Mouse (Mus musculus) cortical plate, adult 2 months (tissue): Measurements from ENCODE around the gene Rfx1. TPM values are rescaled to one million over a fixed set of nuclear protein-coding genes. Genes with fewer than 3 reads are reported as not detected.

Experiments used
- H3K27ac ChIP-seq: fragments of 200-500 bp; 2 replicates; pipeline ENCODE4 v1.5.1; 2012; ENCODE audit warnings: low read length, control low read depth, inconsistent platforms; ENCODE audit not compliant: insufficient read depth
- H3K4me1 ChIP-seq: fragments of 200-500 bp; 2 replicates; pipeline ENCODE4 v1.6.1; 2011; ENCODE audit warnings: low read length; ENCODE audit not compliant: control insufficient read depth, insufficient read depth
- H3K4me3 ChIP-seq: fragments of 200-500 bp; 2 replicates; pipeline ENCODE4 v1.5.1; 2011; ENCODE audit warnings: mild to moderate bottlenecking, low read length, control low read depth; ENCODE audit not compliant: insufficient read depth
- CTCF ChIP-seq: fragments of 200-500 bp; IDR thresholded peaks from 2 replicates; pipeline ENCODE4 v1.5.1; 2011; ENCODE audit warnings: mild to moderate bottlenecking, control low read depth, low read length; ENCODE audit not compliant: insufficient read depth; ENCODE audit errors: extremely low read depth
- POLR2A ChIP-seq: fragments of 200-500 bp; IDR thresholded peaks from 2 replicates; pipeline ENCODE4 v1.6.1; 2011; ENCODE audit warnings: mild to moderate bottlenecking, low read length, control low read depth; ENCODE audit not compliant: insufficient read depth; ENCODE audit errors: extremely low read depth
- polyA plus RNA-seq: library from polyadenylated mRNA; depleted of rRNA; stranded (reverse); fragments of >200 nt; gene quantifications from 2 replicates; pipeline ENCODE4 v1.2.3, GENCODE M21; 2012

The Rfx1 gene
- polyA plus RNA-seq, 1 experiment: 28.0 TPM

GRCm38 (mm10) chr8:84032777-84033176 lies 33.9 kb upstream of the Rfx1 start:
- Histone ChIP-seq H3K4me1 (no peaks in the 10 kb centered on the region), H3K4me3 (no peak overlapping the region), H3K27ac (no peak overlapping the region)
- TF ChIP-seq CTCF (no peak), POLR2A (no peak)

- TF ChIP-seq CTCF: no peak
- TF ChIP-seq POLR2A: no peak
- Histone ChIP-seq H3K27ac (no peak overlapping the region), H3K4me1 (no peaks in the 10 kb centered on the region), H3K4me3 (no peak overlapping the region)
Measured at GRCm38 (mm10) chr8:84038015-84038414, 28.6 kb upstream of the Rfx1 start.

- TF ChIP-seq POLR2A (no peak), CTCF (peak; percentile 80)
- no peak overlapping the region for H3K4me3 ChIP-seq
- H3K4me1 ChIP-seq: no peaks in the 10 kb centered on the region
- no peak overlapping the region for H3K27ac ChIP-seq
Measured at GRCm38 (mm10) chr8:84039050-84039449, 27.6 kb upstream of the Rfx1 start.

- Histone ChIP-seq H3K4me3 (peak within 1 kb of the TSS; percentile 26; the same call in 1 of the 2 replicates), H3K4me1 (no peaks in the 10 kb centered on the region)
Measured at GRCm38 (mm10) chr8:84042066-84042947, 24.3 kb upstream of the Rfx1 start, which contains the start of gene Il27ra. Gene Il27ra, minus strand, starts transcription at chr8:84042589.

GRCm38 (mm10) chr8:84042948-84043342 lies 23.7 kb upstream of the Rfx1 start:
- H3K27ac ChIP-seq: no peak overlapping the region
- H3K4me1 ChIP-seq: no peaks in the 10 kb centered on the region
- no peak overlapping the region for H3K4me3 ChIP-seq

More at GRCm38 (mm10) chr8:84042066-84042947, 24.3 kb upstream of the Rfx1 start, which contains the start of gene Il27ra:
- no peak within 1 kb of the TSS for H3K27ac ChIP-seq
- TF ChIP-seq POLR2A (no peak), CTCF (peak; percentile 49)

GRCm38 (mm10) chr8:84044103-84044502 lies 22.5 kb upstream of the Rfx1 start:
- Histone ChIP-seq H3K4me1 (no peaks in the 10 kb centered on the region), H3K27ac (no peak overlapping the region), H3K4me3 (no peak overlapping the region)
- no peak for TF ChIP-seq POLR2A
- no peak for TF ChIP-seq CTCF

More at GRCm38 (mm10) chr8:84042948-84043342, 23.7 kb upstream of the Rfx1 start:
- TF ChIP-seq POLR2A (no peak), CTCF (no peak)

- TF ChIP-seq POLR2A (no peak), CTCF (no peak)
- Histone ChIP-seq H3K4me1 (no peaks in the 10 kb centered on the region), H3K4me3 (no peak within 1 kb of the TSS), H3K27ac (no peak within 1 kb of the TSS)
Measured at GRCm38 (mm10) chr8:84044900-84045299, 21.7 kb upstream of the Rfx1 start, which contains the start of gene Rln3. Gene Rln3, minus strand, starts transcription at chr8:84045000.

GRCm38 (mm10) chr8:84046505-84046904 lies 20.1 kb upstream of the Rfx1 start:
- H3K4me3 ChIP-seq: no peak overlapping the region
- TF ChIP-seq POLR2A: no peak
- no peak for TF ChIP-seq CTCF
- no peaks in the 10 kb centered on the region for H3K4me1 ChIP-seq
- H3K27ac ChIP-seq: no peak overlapping the region

GRCm38 (mm10) chr8:84048171-84048570 lies 18.5 kb upstream of the Rfx1 start:
- Histone ChIP-seq H3K4me3 (no peak overlapping the region), H3K4me1 (no peaks in the 10 kb centered on the region), H3K27ac (no peak overlapping the region)
- TF ChIP-seq CTCF (no peak), POLR2A (no peak)

- Histone ChIP-seq H3K4me3 (no peak overlapping the region), H3K4me1 (no peaks in the 10 kb centered on the region), H3K27ac (no peak overlapping the region)
- TF ChIP-seq CTCF (no peak), POLR2A (no peak)
Measured at GRCm38 (mm10) chr8:84052746-84053145, 13.9 kb upstream of the Rfx1 start.
